Mouse (Mus musculus): ENCODE data around the gene Spx.

Gene Spx

DNA sequence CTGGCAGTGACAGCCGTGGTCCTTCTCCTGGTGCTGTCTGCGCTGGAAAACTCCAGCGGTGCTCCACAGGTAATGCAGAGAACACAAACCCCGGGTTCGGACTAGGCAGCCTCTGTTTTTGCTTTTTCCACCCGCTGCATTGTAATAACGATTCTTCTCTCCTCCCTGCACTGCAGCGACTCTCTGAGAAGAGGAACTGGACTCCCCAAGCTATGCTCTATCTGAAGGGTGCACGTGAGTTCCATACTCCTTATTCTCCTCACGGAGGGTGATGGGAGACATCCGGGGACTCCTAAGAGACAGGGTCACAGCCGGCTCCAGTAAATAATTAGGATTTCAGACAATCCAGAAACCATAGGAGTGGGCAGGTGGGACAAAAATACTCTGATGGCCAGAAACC lies 604 bp downstream of the Spx start:
- ChIA-PET CTCF (interaction anchor here in 1 of 4 experiments (0.6 kb wide), 1 partner anchor 564 kb away, joined by 8 read pairs; no protein-coding TSS in a partner anchor), POLR2A (interaction anchor here in 2 of 4 experiments (0.6 to 1.2 kb wide), 2 partner anchors 94 to 95 kb away, joined by 3 read pairs; partner anchors contain the start of gene Ldhb (in 1 of the 2))

DNA sequence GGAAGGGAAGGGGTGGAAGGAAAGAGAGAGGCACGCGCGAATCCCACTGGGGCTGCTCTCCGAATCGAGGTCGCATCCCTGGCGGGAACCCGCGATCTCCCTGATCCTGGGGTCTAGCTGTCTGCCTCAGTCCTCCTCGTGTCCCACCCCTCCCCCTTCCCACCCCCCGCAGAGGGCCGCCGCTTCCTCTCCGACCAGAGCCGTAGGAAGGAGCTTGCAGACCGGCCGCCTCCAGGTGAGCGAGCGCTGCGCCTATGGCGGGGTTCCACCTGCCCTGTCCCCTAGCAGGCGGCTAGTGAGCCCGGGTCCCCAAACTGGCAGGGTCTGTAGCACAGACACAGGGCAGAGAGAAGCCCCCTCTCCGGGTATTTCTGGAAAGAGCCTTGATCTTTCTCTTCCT lies 1.4 kb downstream of the Spx start:
- CTCF ChIA-PET: interaction anchor here in 3 of 4 experiments (0.6 to 1.2 kb wide), 3 partner anchors 71 to 340 kb away, joined by 3 to 10 read pairs (median 8); no protein-coding TSS in a partner anchor

DNA sequence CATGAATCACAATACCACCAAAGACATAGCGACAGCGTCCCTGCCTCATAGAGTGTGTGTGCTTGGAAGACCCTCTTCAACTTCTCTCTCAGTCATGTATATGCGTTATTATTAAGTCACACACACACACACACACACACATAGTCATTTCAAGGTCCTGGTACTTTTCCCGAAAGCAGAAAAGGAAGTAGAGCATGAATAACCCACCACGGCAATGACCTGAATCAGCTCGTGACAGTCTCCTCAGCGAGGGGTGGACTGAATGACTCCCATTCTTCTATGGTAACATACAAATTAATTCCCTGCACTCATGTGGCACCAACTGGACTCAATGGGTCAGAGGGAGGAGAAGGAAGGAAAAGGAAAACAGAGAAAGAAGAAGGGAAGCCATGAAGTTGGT lies 11.7 kb downstream of the Spx start:
- POLR2A ChIA-PET: no interaction called here
- CTCF ChIA-PET: no interaction called here

More for the DNA sequence above, 1.4 kb downstream of the Spx start:
- POLR2A ChIA-PET: interaction anchor here in 3 of 4 experiments (0.6 to 1.2 kb wide), 6 partner anchors 10 to 1527 kb away, joined by 3 to 10 read pairs (median 3); no protein-coding TSS in a partner anchor

DNA sequence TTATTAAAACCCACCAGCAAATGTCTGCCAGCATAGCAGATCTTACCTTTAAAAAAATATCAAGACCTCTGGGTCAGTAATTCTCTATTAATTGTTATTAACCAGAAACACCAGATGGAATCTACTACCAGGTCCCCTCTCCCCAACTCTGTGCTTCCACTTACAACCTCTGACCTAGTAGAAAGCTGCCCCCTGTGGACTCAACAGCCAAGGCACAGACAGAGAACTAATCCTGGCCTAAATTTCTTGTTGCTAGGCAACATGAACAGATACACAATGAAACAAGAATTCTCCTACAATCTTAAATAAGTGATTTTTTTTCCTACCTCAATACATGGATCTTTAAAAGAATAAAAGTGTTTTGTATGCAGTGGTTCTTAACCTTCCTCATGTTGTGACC lies 15.8 kb downstream of the Spx start:
- CTCF ChIA-PET: no interaction called here

DNA sequence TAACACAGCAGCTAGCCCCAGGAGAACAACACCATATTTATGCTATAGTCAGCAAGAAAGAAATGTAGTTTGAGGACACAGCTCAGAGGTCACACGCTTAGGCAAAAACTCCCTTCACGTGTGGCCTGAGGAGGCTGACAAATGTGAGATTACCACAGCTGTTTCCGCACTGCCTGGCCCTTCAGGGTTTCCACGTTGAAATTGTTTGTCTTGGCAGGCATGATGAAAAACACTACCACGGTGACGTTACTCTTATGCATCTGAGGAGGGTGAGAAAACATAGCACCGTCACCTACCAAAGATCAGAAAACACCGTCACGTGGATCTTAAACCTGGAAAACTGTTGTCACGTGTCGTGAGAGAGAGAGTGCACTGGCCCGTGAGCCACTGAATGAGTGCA lies 38.1 kb downstream of the Spx start:
- ChIA-PET POLR2A (interaction anchor here in 1 of 4 experiments (0.6 kb wide), 1 partner anchor 163 kb away, joined by 4 read pairs; no protein-coding TSS in a partner anchor), CTCF (interaction anchor here in 1 of 4 experiments (0.6 kb wide), 1 partner anchor 117 kb away, joined by 3 read pairs; no protein-coding TSS in a partner anchor)

More for the DNA sequence above, 15.8 kb downstream of the Spx start:
- POLR2A ChIA-PET: no interaction called here

DNA sequence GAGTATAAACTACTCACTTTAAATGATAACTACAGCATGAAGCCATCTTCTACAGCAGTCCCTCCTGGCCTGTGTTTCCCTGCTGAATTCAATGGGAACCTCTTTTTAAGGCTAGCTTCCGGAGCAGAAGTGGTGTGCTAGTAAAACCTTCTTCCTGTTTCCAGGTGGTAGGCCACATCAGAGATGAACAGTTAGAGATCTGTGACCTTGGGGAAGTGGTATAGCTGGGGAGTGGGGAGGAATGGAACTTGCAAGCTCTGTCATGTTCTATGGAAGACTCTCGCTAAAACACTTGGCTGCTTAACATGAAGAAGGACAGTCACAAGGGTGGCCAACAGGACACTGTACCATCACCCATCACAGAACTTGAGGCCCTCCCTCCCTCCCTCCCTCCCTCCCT lies 40.1 kb downstream of the Spx start:
- POLR2A ChIA-PET: interaction anchor here in 1 of 4 experiments (1.6 kb wide), 1 partner anchor 9 kb away, joined by 3 read pairs; no protein-coding TSS in a partner anchor
- CTCF ChIA-PET: no interaction called here

DNA sequence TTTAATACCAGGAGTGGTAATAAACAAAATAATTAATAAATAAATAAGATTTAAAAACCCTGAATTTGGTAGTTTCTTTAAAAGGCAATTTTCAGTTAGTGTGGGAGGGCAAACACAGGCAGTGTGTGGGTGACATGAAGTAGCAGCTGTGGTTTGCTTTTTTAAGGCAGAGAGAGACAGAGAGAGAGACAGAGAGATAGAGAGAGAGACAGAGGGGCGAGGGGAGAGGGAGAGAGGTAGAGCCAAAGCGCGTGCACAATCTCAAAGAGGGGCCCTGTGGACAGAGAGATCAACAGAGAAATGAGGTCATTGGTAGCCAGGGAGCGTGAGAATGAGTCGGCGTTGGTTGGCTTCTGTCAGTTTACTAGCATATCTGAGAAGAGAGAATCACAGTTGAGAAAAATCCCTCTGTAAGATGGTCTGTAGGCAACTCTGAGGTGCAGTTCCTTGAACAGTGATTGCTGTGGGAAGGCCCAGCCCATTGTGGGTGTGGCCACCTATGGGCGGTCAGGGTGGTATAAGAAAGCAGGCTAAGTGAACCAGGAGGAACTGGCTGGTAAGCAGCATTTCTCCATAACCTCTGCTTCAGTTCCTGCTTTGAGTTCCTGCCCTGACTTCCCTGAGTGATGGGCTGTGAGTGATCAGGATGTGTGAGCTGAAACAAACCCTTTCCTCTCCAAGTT lies 42.2 kb downstream of the Spx start:
- ChIA-PET CTCF (interaction anchor here in 1 of 4 experiments (0.6 kb wide), 1 partner anchor 66 kb away, joined by 3 read pairs; no protein-coding TSS in a partner anchor), POLR2A (no interaction called here)

DNA sequence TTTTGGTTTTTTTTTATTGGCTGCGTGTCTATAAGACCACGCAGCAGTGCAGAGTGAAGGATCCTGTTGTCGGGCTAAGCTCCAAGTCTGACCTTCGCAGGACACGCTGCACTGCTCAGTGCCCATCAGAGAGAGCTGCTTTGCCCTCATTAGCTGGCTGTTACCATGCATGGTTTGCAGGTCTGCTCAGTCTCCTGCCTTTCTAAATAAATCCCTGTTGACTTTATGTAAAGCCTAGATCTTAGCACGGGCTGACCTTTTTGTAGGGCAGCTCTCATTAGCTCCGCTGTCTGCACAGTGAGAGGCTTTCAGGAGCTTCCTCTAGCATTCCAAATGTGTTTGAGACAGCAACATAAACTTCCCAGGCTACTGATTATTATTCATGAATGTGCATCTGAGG lies 44.8 kb downstream of the Spx start:
- POLR2A ChIA-PET: interaction anchor here in 3 of 4 experiments (0.5 to 2.0 kb wide), 3 partner anchors 53 to 424 kb away, joined by 3 to 4 read pairs (median 4); no protein-coding TSS in a partner anchor
- CTCF ChIA-PET: no interaction called here

DNA sequence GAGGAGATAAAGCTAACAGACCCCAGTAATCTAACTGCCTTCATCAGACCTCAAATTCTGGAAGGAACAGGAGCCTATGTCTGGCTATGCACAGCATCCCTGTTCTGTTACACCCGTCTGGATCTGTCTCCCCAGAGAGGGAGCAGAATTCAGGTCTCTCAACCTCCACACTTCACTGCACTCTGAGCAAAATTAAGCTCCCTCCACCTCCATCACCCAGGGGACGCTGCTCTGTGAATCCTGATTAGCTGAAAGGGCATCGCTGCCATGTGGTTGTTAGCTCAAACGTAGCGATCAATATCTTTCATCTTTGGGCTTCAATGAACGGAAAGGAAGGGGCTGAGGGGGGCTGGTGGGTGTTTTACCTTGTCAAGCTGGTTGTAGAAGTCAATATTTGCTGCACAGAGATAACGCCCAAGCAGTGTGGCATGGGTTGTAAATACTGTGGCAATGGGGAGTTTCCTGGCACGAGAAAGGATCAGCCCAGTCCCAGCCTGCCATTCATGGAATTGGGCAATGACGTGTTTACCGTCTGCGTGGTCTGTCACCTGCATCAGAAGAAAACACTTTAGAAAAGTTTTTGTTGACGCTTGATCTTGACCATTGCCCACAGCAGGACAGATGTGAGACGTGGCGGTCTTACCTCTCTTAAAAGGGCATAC lies 45.9 kb downstream of the Spx start:
- CTCF ChIA-PET: no interaction called here
- POLR2A ChIA-PET: interaction anchor here in 2 of 4 experiments (1.3 to 2.0 kb wide), 2 partner anchors 49 to 52 kb away, joined by 4 read pairs; partner anchors contain the start of gene Ldhb (in 1 of the 2)

DNA sequence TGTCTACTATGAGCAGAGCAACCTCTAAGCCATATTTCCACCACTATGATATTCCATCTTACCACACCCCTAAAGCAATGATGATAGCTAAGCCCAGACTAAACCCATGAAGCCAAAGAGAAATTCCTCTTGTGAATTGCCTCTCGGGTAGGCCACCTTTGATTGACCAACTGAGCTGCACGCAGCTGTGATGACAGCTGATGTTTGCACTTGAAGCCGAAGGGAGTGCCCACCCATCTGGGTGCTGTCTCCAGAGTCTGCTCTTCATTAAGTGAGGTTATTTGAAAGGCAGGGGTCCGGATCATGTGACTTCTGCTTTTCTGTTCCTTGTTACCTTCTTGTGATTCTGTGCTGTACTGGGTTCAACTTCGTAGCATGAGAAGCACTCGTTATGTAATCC lies 49.0 kb downstream of the Spx start:
- CTCF ChIA-PET: no interaction called here
- POLR2A ChIA-PET: interaction anchor here in 1 of 4 experiments (1.1 to 1.3 kb wide), 2 partner anchors 9 to 45 kb away, joined by 3 read pairs; partner anchors contain the start of gene Ldhb
